Mouse (Mus musculus): Measurements from ENCODE around the gene Pip5kl1. TPM values are rescaled to one million over a fixed set of nuclear protein-coding genes. Genes with fewer than 3 reads are reported as not detected.

Gene Pip5kl1
- total RNA-seq, 2 experiments from 2014 or later, result 9.2 to 11.7 TPM

DNA sequence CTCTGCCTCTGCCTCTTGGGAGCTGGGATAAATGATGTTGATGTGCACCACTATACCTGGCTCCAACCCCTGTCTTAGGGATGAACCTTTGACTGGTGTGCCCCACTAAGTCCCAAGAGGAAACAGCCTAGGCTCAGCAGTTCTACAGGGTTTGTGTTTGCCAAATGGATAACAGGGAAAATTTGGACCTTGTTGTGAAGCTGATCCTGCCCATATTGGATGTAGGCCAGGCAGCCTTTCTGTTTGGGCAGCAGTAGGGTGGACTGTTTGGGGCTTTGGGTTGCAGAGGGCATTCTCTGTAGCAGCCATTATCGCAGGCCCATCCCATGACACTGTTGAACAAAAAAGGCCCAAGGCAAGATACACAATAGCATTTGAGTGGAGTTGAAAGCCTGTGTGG, 27.6 kb upstream of the Pip5kl1 start:
- no peak for DNase-seq (ENCODE audit: low spot score in 2 of 2)
- intact Hi-C loops (cut with DNase I), result no loop called here

DNA sequence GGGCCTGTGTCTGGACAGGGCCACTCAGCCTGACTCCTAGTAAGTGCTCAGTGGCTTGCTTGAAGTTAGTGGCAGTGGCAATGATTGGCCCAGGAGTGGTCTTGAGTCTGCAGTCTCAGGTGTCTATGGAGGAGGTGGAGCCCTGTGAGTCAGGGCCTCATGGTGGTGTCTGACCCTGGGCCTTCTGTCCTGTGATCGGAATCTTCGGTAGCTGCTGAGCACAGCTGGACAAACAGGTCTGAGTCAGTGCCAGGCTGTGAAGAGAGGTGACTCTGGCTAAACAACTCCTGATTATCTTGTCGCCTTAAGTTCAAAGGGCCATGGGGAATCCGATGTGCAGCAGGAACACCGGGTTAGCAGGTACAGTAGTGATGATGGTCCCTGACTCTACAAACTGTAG, 27.2 kb upstream of the Pip5kl1 start:
- intact Hi-C loops (cut with DNase I), result no loop called here
- DNase-seq (ENCODE audit: low spot score in 2 of 2), result no peak

DNA sequence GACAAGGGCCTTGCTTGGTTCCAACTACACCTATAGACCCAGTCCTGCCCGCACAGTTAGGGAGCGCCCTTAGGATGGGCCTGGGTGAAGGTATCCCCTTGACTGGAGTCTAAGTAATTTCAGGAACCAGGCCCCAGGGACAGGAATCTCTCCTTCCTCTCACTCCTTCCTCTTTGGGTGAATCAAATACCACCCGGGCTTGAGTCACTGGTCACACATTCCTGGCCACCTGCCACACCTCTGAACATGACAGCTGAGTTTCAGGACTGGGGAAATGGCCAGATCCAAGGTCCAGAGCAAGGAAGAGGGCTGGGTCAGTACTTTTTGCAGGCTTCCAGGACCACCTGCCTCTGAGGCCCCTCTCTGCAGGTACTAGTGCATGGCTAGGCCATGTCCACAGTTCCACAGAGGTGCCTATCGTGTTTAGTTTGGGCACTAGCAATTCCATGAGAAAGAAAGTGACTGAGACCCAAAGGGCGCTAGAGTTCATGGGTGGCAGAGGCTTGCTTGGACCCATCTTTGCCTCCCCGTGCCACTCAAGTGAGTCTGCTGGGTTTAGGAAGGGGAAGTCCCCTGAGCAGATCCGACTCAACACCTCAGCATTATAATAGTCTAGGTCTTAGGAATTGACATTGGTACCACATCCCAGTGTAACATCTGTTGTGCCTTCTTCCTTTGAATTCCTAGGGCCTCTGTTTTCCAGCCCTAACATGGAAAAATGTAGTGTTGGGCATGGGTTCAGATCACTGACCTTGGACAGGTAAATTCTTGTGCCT, 26.4 kb upstream of the Pip5kl1 start:
- DNase-seq (ENCODE audit: low spot score in 2 of 2), result no peak
- intact Hi-C loops (cut with DNase I), result no loop called here

DNA sequence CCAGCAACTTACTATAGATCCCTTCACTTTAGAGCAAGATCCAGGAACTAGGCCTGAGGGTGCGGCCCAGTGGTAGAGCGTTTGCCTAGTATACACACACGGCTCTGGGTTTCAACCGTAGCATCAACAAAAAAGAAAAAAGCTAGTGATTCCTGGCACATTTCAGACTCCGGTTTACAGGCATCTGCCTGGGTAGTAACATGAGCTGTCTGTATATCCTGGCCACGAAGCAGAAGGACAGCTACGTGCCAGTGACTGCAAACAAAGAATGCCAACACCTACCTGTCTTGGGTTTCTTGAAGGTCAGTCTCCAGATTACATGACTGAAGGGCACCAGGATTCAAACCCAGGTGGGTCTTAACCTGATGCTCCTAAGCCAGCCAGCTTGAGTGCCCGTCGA, 25.4 kb upstream of the Pip5kl1 start:
- intact Hi-C loops (cut with DNase I), result no loop called here
- no peak for DNase-seq (ENCODE audit: low spot score in 2 of 2)

DNA sequence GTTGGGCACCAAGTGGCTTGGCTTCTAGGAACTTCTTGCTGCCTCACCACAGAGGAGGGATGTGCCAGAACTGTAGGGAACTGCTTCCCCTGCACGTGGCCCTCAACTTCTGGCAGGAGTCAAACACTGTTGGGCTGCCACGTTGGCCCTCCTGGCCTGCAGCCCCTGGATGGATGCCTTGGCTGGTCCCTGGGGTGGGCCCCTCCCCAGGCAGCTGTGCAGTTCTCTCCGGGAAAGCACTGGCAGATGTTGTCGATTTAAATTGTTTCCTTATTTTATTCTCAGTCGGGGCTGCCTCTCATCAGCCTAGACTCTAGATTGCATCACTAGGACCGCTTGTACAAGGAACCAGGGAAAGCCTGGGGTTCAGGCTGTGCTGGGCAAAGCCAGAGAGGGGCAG, 24.8 kb upstream of the Pip5kl1 start:
- intact Hi-C loops (cut with DNase I), result no loop called here
- DNase-seq (ENCODE audit: low spot score in 2 of 2), result no peak

DNA sequence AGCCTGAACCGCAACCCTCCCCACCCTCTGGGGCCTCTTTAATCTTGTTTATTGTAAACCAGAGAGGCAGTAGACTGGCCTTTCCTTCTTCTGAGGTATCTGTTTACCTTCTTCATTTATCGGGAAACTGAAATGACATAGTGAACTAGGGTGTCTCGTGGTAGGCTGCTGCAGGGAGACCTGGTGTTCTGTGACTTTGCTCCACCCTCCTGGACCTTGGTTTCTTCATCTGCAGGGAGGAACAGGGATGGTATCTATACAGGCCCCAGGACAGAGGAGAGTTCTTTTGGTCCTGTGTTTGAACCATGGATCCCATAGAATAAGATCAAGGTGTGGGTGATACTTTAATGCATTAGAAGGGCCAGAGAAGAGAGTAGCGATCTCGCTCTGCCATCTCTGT, 23.4 kb upstream of the Pip5kl1 start:
- DNase-seq (ENCODE audit: low spot score in 2 of 2), result no peak
- intact Hi-C loops (cut with DNase I), result no loop called here

DNA sequence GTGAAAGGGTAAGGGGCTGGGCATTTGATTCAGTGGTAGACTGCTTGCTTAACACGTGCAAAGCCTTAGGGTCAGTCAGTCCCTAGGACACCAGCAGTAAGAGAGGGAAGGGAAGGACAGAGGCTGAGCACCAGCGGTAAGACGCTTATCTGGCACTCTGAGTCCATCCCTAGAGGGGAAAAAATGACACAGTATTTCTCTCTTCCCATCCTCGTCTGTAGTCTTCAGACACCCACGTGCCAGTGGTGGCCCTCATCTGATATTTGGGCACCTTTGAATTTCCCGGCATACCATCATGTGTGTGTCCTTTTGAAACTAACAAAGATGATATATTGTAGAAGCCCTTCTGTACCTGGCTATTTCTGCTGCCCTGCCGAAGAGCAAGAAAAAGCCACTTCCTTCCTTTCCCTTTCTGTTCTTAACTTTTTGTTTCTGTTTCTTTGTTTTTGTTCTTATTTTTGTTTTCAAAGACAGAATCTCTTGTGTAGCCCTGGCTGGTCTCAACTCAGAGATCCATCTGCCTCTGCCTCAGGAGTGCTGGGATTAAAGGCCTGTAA, 20.9 kb upstream of the Pip5kl1 start:
- DNase-seq (ENCODE audit: low spot score in 2 of 2), result no peak
- intact Hi-C loops (cut with DNase I), result no loop called here

DNA sequence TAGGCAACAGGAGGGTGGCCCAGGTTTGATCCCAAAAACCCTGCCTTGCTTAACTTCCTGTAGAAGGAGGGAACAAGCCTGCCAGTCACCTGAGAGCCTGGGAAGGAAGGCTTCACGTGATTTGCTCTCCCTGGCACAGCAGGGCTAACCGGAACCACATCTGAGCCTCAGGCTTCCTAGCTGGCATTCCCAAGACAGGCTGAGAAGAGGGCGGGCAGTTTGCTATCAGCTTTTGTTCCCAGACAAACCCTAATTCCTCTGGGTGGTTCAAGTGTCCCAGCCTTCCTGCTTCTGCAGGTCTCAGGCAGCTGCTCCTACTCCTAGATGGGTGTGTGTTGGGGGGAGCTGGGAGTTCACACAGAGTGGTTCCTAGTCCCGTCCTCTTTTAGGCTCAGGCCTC, 19.1 kb upstream of the Pip5kl1 start:
- intact Hi-C loops (cut with DNase I), result no loop called here
- no peak for DNase-seq (ENCODE audit: low spot score in 2 of 2)

DNA sequence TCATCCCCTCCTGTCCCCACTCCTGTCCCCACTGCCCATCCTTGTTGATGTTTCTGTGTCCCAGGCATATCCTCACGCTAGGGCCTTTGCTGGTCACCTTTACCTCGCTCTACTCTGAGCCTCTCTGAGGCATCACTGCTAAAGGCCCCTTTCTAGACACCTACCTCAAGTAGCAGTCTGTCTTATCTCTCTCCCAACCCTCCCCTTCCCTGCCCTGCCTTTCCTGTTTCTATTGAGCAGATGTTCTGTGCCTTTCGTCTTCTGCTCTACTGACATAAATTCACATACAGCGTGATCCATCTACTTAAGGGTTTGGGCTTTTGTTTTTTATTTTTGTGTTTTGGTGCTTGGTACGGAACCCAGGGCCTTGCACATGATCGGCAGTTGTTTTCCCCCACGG, 18.6 kb upstream of the Pip5kl1 start:
- DNase-seq (ENCODE audit: low spot score in 2 of 2), result no peak
- intact Hi-C loops (cut with DNase I), result no loop called here

DNA sequence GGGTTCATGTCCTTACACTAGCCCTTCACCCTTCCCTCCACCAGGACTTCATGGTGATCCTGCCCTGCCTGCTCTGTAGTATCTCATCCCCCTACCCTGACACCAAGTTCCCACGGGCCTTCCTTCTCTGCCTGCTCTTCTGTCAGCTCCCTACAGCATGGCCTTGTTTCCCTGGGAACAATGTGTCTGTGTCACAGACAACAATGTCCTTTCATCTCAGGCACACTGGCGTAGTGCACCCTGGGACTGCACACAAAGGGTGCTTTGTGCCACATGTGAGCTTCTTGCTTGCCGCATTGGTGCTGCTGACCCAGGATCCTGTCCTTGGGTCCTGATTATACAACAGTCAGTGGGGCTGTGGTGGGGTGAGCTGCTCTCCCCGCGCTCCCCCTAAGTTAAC, 15.0 kb upstream of the Pip5kl1 start:
- intact Hi-C loops (cut with DNase I), result no loop called here
- no peak for DNase-seq (ENCODE audit: low spot score in 2 of 2)

DNA sequence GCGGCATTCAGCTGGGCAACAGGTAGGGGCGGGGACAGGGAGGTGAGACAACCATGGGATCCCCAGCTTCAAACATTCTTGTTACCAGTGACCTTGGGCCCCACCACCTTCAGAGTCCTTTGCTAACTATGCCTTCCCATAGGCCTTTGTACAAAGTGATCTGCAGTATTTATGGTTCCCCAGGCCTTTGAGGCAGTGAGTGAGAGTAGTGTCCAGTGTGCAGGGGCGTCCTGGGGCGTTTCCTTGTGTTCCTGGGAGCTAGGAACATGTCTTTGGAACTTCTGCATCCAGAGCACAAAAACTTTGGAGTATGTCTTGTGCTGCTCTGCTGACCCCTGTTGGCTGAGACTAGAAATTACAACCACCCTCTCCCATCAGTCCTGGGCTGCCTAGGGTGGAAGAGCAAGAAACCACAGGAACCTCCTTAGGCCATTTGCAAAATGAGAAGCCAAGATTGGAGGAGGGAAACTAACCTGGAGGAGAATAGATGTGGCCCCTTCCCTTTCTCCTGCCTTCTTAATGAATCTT, 8.0 kb upstream of the Pip5kl1 start:
- DNase-seq (ENCODE audit: low spot score in 2 of 2), result peak in 1 of 2 experiments; percentile 63
- intact Hi-C loops (cut with DNase I), result loop anchor here (1.0 to 5.0 kb wide), 3 partner anchors 30 to 164 kb away; no protein-coding TSS in a partner anchor

DNA sequence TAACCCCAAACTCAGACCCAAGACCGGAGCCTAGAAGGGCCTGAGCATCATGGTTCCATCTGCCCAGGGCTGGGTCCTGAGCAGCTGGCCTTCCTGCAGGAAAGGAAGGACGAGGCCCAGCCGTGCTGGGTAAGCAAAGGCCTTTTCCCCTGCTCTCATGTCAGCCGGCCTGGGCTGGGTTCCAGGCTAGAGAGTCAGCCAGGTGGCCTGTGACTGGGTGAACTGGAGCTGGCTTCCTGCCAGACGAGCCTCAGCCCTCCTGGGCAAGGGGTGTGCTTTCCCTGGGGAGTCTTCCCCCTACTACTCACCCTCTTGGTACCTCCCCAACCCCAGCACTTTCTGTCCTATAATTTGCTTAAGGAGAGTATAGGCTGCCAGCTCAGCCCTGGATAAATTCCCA, 6.4 kb upstream of the Pip5kl1 start:
- intact Hi-C loops (cut with DNase I), result loop anchor here (5.0 kb wide), 1 partner anchor 166 kb away; no protein-coding TSS in a partner anchor
- no peak for DNase-seq (ENCODE audit: low spot score in 2 of 2)

DNA sequence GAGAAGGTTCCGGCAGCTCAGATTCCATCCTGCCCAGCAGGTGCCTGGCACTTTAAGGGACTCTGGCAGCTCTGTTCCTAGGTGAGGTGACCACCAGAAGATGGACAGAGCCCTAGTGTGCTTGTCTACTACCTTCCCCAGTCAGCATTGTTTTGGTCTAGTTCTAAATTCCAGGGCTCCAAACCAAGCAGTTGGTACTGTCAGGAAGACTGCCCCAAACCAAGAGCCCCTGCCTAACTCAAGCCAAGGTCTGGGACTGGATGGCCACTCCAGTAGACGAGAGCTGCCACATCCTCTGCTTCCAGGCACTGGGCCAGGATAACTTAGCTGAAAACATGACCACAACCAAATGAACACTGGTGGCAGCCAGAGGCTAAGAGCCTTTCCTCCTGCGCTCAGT, 5.7 kb upstream of the Pip5kl1 start:
- no peak for DNase-seq (ENCODE audit: low spot score in 2 of 2)
- intact Hi-C loops (cut with DNase I), result loop anchor here (5.0 kb wide), 1 partner anchor 167 kb away; no protein-coding TSS in a partner anchor

DNA sequence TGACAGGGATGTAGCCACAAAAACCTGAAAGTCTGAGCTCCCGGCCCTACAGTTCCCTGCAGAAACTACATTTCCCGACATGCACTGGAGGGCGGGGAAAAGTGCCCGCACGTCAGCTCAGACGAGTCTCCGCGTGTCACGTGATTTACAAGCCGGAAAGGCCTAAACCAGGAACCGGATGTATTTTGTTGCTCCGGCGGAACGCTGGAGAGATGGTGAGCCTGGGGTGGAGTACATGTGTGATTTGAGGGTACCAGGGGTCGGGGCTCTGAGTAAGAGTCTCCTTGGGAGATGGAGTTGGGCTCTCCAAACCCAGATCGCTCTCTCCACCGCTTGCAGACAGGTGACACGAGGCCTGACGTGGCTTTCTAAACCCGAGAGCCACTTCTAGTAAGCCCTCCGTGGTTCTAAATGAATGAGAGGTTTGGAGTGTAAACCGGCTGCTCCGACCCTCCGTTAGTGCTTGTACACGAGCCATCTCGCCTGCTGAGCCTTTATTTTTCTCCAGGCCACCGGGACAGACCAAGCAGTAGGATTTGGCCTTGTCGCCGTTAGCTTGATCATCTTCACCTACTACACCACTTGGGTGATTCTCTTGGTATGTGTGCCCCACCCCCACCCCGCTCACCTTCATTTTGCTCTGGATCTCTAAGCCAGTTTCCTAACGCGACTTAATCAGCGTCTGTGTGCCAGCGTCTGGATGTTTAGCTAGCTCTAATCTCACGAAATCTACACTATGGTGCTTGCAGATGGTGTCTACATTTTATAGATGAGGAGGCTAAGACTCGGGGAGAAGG, 3.7 kb upstream of the Pip5kl1 start, which contains the start of gene Dpm2:
TSS of gene Dpm2 (plus strand) at position 161 of the 797 bp plus-strand sequence.
- DNase-seq (ENCODE audit: low spot score in 2 of 2), result peak; percentile 87 to 90
- intact Hi-C loops (cut with DNase I), result no loop called here

DNA sequence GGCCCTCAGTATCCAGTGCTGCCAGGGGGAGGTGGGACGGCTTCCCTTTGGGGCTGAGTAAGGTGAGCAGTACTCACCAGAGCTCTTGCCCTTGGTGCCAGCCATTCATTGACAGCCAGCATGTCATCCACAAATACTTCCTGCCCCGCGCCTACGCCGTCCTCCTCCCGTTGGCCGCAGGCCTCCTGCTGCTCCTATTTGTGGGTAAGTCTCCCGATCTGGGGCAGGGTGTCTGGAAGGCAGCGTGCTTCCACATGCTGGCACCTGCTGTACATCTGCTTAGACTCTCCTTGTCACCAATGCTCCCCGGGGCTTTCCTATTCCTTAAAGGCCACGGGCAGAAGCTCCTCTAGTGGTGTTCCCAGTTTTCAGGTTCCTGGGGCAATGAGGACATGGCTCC, 2.4 kb upstream of the Pip5kl1 start:
- intact Hi-C loops (cut with DNase I), result no loop called here
- DNase-seq (ENCODE audit: low spot score in 2 of 2), result no peak

DNA sequence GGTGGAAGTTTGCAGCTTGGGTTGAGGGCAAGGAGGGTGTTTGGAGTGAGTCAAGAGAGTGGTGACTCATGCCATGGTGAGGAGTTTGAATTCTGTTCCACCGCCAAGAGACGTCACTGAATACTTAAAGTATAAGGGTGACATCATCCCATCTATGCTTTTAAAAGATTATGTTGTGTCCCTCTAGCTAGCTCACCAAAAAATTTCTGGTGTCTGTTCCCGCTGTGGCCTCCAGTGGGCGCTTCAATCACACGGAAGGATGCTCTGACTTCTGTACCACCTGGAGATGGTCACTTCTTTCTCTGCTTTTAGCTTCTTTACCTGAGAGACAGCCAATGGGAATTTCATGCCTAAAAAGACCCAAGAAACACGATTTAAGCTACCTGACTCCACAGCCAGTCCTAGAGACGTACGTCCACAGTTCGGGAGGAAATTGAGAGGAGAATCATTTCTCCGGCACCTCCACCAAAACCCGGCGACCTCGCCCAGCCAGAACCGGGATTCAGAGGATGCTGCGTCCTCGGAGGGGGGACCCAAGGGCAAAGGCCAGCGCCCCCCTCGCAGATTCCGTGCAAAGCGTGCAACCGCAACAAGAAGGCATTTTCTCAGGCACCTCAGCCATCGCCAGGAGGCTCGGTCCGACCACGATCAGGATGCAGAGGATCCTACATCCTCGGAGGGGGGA, 446 bp downstream of the Pip5kl1 start:
- DNase-seq (ENCODE audit: low spot score in 2 of 2), result peak; percentile 74 to 75
- intact Hi-C loops (cut with DNase I), result loop anchor here (5.0 kb wide), 1 partner anchor 37 kb away; no protein-coding TSS in a partner anchor

DNA sequence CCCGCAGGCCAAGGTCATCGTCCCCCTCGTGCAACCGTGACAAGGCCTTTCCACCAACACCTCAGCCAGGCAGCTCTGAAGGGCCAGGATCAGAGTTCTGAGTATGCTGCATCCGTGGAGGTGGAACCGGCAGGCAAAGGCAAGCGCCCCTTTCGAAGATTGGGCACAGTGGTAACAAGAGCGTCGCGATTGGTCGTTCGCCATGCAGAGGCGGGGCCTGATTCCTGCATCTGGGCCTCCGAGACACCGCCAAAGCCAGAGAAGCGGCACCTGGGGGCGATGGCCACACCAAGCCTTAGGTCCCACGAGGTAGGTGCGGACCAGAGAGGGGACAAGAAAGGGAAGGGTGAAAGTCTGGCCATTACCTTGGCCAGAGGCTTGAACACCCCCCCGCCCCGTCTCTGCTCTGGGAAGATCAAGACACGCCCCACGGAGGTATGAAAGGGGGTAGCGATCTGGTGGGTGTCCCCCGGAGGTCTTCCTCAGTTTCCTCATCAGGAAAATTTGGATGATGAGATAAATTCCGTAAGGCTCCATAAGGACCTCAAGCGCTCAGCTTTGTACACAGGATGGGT, 1.1 kb downstream of the Pip5kl1 start, which contains the start of gene 9430097D07Rik:
TSS of gene 9430097D07Rik (minus strand) at position 99 of the 575 bp plus-strand sequence.
- peak; percentile 78 to 83 for DNase-seq (ENCODE audit: low spot score in 2 of 2)

DNA sequence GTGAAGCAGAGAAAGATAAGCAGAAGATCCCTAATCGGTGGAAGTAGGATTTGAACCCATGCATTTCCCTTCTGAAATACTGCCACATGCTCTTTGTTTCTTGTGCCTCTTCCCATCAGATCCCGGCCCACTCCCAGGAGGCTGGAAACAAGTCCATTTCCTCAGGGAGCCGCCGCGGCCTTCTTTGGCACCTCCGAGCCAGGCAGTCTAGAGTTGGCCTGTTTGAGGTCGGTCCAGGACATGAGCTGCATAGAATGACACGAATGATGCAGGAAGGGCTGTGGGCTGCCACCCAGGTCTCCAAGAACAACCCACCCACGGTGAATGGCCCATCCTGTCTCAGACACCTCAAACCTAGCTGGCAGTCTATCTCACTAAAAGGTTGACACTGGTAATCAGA, 1.9 kb downstream of the Pip5kl1 start:
- DNase-seq (ENCODE audit: low spot score in 2 of 2), result no peak
- intact Hi-C loops (cut with DNase I), result loop anchor here (5.0 kb wide), 1 partner anchor 36 kb away; no protein-coding TSS in a partner anchor

More for the DNA sequence above, 1.1 kb downstream of the Pip5kl1 start, which contains the start of gene 9430097D07Rik:
- intact Hi-C loops (cut with DNase I), result loop anchor here (5.0 kb wide), 1 partner anchor 37 kb away; no protein-coding TSS in a partner anchor

All from left cerebral cortex, postnatal 36 days (tissue).